Mouse (Mus musculus): Measurements from ENCODE around the gene Fgb. TPM values are rescaled to one million over a fixed set of nuclear protein-coding genes. Genes with fewer than 3 reads are reported as not detected.

The Fgb gene
- polyA plus RNA-seq, 1 experiment = not detected

DNA sequence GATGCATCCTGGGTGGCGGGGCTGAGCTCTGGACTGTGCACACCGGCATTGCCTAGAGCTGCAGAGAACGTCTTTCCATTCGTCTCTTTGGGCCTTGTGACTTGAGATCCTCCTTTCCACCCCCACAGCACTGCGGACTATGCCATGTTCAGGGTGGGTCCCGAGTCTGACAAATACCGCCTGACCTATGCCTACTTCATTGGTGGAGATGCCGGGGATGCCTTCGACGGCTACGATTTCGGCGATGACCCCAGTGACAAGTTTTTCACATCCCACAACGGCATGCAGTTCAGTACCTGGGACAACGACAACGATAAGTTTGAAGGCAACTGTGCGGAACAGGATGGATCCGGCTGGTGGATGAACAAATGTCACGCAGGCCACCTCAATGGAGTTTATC lies 37.0 kb downstream of the Fgb start:
- Histone ChIP-seq H3K27ac (ENCODE audit: insufficient read depth, low read depth, low read length) (no peak overlapping the region), H3K4me3 (ENCODE audit: insufficient read depth, low read length) (no peak overlapping the region), H3K4me1 (ENCODE audit: control insufficient read depth, insufficient read depth, low read length) (no peaks in the 10 kb centered on the region)
- TF ChIP-seq POLR2A (IDR thresholded peaks at IDR 0.05; ENCODE audit: borderline replicate concordance, low read depth, low read length) (no peak), CTCF (IDR thresholded peaks at IDR 0.05; ENCODE audit: low read depth, low read length) (no peak)

DNA sequence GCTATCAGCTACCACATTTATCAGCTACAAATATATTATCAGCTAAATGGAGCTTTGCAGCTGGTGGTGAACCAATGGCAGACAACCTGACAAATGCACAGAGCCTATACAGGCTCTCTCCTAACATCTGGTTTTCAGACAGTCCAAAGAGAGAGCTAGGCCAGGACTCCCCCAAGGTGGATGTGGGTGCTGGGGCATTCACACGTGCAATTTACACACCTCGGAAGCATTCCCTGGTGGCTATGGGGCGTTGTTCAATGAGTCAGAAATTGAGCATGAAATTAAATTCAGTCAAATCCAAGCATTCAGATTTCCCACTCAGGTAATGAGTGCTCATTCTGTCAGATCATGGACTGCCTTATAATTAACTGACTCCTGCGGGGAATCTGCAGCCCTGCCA lies 38.1 kb downstream of the Fgb start:
- Histone ChIP-seq H3K4me3 (ENCODE audit: insufficient read depth, low read length) (no peak overlapping the region), H3K27ac (ENCODE audit: insufficient read depth, low read depth, low read length) (no peak overlapping the region), H3K4me1 (ENCODE audit: control insufficient read depth, insufficient read depth, low read length) (no peaks in the 10 kb centered on the region)
- no peak for TF ChIP-seq CTCF (IDR thresholded peaks at IDR 0.05; ENCODE audit: low read depth, low read length)
- no peak for TF ChIP-seq POLR2A (IDR thresholded peaks at IDR 0.05; ENCODE audit: borderline replicate concordance, low read depth, low read length)

DNA sequence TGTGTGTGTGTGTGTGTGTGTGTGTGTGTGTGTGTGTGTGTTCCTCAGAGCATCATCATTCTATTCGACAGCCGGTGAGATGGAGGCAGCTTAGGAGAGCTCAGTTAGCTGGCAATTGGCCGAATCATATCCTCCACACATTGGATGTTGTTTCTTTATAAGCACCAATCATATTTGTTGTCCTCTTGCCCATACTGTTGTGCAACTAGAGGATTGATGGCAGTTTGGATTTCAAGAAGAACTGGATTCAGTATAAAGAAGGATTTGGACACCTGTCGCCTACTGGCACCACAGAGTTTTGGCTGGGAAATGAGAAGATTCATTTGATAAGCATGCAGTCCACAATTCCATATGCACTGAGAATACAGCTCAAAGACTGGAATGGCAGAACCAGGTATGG lies 38.5 kb downstream of the Fgb start:
- no peak for TF ChIP-seq POLR2A (IDR thresholded peaks at IDR 0.05; ENCODE audit: borderline replicate concordance, low read depth, low read length)
- no peak for TF ChIP-seq CTCF (IDR thresholded peaks at IDR 0.05; ENCODE audit: low read depth, low read length)

DNA sequence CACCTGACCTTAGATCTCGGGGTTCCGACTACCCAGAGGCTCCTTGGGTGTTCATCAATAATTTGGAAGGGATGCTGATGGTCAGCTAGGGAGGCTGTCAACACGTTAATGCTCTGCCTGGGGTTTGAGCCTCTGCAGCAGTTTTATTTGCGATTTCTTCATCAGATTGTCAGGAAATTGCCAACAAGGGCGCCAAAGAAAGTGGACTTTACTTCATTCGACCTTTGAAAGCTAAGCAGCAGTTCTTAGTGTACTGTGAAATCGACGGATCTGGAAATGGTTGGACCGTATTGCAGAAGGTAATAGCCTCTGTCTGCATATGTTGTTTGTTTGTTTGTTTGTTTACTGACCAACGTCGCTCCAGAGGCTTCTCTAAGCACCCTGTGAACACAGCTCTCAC lies 39.4 kb downstream of the Fgb start:
- TF ChIP-seq CTCF (IDR thresholded peaks at IDR 0.05; ENCODE audit: low read depth, low read length) (no peak), POLR2A (IDR thresholded peaks at IDR 0.05; ENCODE audit: borderline replicate concordance, low read depth, low read length) (no peak)
- Histone ChIP-seq H3K4me3 (ENCODE audit: insufficient read depth, low read length) (no peak overlapping the region), H3K27ac (ENCODE audit: insufficient read depth, low read depth, low read length) (no peak overlapping the region)

More for the DNA sequence above, 38.5 kb downstream of the Fgb start:
- Histone ChIP-seq H3K27ac (ENCODE audit: insufficient read depth, low read depth, low read length) (no peak overlapping the region), H3K4me3 (ENCODE audit: insufficient read depth, low read length) (no peak overlapping the region), H3K4me1 (ENCODE audit: control insufficient read depth, insufficient read depth, low read length) (no peaks in the 10 kb centered on the region)

DNA sequence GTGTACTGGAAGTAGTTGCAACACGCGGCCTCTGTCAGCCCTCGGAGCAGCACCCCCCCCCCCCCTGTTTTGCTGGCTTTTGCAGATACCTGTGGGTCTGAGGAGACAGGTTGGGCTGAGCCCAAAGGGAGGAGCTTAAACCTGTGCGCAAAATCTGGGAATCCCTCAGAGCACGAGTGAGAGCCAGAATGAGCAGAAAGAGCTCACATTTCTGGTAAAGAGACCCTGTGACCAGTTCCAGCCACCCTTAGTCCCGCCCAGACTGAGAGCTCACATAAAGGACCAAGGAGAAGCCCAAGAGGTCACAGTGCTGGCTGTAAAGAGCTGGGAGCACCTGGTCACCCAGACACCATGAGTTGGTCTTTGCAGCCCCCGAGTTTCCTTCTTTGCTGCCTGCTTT lies 42.1 kb downstream of the Fgb start, which contains the start of gene Fgg:
TSS of gene Fgg (plus strand) at position 168 of the 400 bp plus-strand sequence.
- Histone ChIP-seq H3K4me3 (ENCODE audit: insufficient read depth, low read length) (no peak within 1 kb of the TSS), H3K27ac (ENCODE audit: insufficient read depth, low read depth, low read length) (no peak within 1 kb of the TSS), H3K4me1 (ENCODE audit: control insufficient read depth, insufficient read depth, low read length) (no peaks in the 10 kb centered on the region)
- TF ChIP-seq POLR2A (IDR thresholded peaks at IDR 0.05; ENCODE audit: borderline replicate concordance, low read depth, low read length) (no peak), CTCF (IDR thresholded peaks at IDR 0.05; ENCODE audit: low read depth, low read length) (no peak)

More for the DNA sequence above, 39.4 kb downstream of the Fgb start:
- no peaks in the 10 kb centered on the region for H3K4me1 ChIP-seq (ENCODE audit: control insufficient read depth, insufficient read depth, low read length)

DNA sequence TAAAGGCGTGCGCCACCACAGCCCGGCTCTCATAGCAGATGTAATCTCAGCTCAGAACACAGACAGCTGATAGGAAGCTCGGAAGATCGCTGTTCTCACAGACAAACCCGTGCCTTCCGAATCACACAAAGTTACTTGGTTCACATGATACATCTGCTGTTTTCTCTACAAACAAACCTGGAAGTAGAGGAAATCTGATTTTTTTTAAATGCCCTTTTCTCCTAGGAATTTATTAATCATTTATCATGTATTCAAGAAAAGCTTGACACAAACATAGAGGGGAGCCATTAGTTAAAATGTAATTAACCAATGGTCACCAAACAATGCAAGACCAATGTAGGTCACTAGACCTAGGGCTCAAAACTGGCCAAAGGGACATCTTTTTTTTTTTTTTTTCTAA lies 44.9 kb downstream of the Fgb start:
- Histone ChIP-seq H3K27ac (ENCODE audit: insufficient read depth, low read depth, low read length) (no peak overlapping the region), H3K4me3 (ENCODE audit: insufficient read depth, low read length) (no peak overlapping the region)

DNA sequence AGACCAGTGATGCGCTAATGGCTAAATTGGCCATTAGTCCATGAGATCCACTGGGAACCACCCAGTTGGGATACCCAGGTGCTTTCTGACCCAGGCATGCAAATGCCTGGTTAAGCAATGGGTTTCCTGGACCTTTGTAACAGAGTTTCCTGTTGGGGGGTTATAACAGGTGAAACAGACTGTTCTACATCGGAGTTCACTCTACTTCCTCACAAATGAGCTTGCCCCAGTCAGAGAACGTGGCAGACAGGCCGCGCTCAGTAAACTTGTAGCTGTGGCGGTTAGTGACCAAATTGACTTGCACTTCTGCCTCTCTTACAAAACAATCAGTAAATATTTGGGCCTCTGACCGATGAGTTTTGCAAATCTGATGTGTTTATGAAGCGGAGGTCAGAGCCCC lies 46.6 kb downstream of the Fgb start:
- no peak overlapping the region for H3K4me3 ChIP-seq (ENCODE audit: insufficient read depth, low read length)
- no peaks in the 10 kb centered on the region for H3K4me1 ChIP-seq (ENCODE audit: control insufficient read depth, insufficient read depth, low read length)
- no peak overlapping the region for H3K27ac ChIP-seq (ENCODE audit: insufficient read depth, low read depth, low read length)
- no peak for TF ChIP-seq POLR2A (IDR thresholded peaks at IDR 0.05; ENCODE audit: borderline replicate concordance, low read depth, low read length)

More for the DNA sequence above, 44.9 kb downstream of the Fgb start:
- H3K4me1 ChIP-seq (ENCODE audit: control insufficient read depth, insufficient read depth, low read length) = no peaks in the 10 kb centered on the region
- TF ChIP-seq CTCF (IDR thresholded peaks at IDR 0.05; ENCODE audit: low read depth, low read length) = no peak
- no peak for TF ChIP-seq POLR2A (IDR thresholded peaks at IDR 0.05; ENCODE audit: borderline replicate concordance, low read depth, low read length)

DNA sequence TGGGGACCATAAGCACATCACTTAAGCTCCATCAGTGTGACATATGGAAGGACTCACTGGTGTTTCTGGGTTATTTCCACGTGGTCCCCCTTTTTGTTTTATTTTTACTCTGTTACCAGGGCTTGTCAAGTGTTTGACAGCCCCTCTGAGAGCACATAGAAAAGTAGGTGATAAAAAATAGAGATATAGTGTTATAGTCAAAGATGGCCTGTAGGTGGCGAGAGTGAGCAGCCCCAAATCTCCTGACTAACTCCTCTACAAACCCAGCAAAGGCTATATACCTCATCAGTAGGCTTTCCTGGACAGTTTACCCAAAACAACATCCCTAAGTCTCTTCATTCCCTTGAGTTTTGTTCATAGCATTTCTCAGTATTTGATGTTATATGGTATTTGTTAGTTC lies 47.5 kb downstream of the Fgb start:
- H3K27ac ChIP-seq (ENCODE audit: insufficient read depth, low read depth, low read length) = no peak overlapping the region
- TF ChIP-seq CTCF (IDR thresholded peaks at IDR 0.05; ENCODE audit: low read depth, low read length) (no peak), POLR2A (IDR thresholded peaks at IDR 0.05; ENCODE audit: borderline replicate concordance, low read depth, low read length) (no peak)
- no peak overlapping the region for H3K4me3 ChIP-seq (ENCODE audit: insufficient read depth, low read length)
- no peaks in the 10 kb centered on the region for H3K4me1 ChIP-seq (ENCODE audit: control insufficient read depth, insufficient read depth, low read length)

DNA sequence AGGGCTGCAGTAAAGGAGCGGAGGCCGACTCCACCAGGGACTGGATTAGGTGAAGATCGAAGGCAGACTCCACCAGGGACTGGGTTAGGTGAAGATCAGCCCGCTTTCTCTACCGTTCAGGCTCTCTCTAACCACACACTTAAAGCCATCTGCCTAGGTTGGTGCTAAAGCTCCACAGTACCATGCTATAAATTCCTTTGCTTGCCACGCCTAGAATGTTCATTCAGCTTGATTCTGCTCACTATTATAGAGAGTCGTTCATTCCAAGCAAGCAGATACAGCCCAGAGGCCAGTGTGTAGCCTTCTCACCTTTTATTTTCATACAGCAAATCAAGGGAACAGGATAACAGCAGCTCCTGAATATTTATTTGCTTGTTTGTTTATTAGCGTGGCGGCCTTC lies 49.7 kb downstream of the Fgb start:
- H3K4me1 ChIP-seq (ENCODE audit: control insufficient read depth, insufficient read depth, low read length) = no peaks in the 10 kb centered on the region
- no peak overlapping the region for H3K4me3 ChIP-seq (ENCODE audit: insufficient read depth, low read length)
- H3K27ac ChIP-seq (ENCODE audit: insufficient read depth, low read depth, low read length) = no peak overlapping the region
- no peak for TF ChIP-seq POLR2A (IDR thresholded peaks at IDR 0.05; ENCODE audit: borderline replicate concordance, low read depth, low read length)
- TF ChIP-seq CTCF (IDR thresholded peaks at IDR 0.05; ENCODE audit: low read depth, low read length) = no peak

DNA sequence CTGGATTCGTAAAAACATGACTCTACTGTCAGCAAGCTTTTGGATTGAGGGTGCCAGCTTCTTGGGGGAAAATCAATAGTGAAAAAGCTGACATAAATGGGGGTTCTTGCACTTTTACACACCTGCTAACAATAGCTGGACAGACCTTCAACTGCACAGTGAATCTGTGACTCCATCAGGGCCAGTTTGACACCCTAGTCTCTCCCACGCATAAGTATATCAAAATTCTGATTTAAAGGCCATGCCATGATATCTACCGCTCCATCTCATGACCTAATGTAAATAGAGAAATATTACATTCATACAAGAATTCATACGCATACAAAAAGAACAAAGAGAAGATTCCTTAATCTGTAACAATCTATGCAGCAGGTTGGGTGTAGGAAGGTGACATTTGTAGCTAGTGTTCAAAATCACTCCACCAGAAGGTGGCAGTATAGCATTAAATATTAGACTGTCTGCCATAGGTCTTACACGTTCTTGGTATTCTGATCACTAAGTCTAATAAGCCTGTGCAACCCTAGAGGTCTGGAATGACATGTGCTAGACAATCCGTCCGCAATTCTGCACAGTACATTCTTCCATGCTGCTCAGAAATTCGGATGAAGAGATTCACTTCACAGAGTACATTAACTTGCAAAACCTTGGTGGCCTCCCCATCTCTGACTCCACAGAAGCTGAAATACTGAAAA lies 50.7 kb downstream of the Fgb start:
- Histone ChIP-seq H3K27ac (ENCODE audit: insufficient read depth, low read depth, low read length) (no peak overlapping the region), H3K4me3 (ENCODE audit: insufficient read depth, low read length) (no peak overlapping the region), H3K4me1 (ENCODE audit: control insufficient read depth, insufficient read depth, low read length) (no peaks in the 10 kb centered on the region)
- TF ChIP-seq CTCF (IDR thresholded peaks at IDR 0.05; ENCODE audit: low read depth, low read length) (no peak), POLR2A (IDR thresholded peaks at IDR 0.05; ENCODE audit: borderline replicate concordance, low read depth, low read length) (no peak)
